Mouse (Mus musculus) cerebellum, adult 9-11 months (tissue): Measurements from ENCODE around the gene Mtch1.
A peak's percentile ranks its signal among the peaks of the same experiment; 100 is the strongest.

ENCODE experiments used
- DNase-seq: peaks from one replicate; pipeline ENCODE4 v3.0.0; 2022

Mtch1 gene

DNA sequence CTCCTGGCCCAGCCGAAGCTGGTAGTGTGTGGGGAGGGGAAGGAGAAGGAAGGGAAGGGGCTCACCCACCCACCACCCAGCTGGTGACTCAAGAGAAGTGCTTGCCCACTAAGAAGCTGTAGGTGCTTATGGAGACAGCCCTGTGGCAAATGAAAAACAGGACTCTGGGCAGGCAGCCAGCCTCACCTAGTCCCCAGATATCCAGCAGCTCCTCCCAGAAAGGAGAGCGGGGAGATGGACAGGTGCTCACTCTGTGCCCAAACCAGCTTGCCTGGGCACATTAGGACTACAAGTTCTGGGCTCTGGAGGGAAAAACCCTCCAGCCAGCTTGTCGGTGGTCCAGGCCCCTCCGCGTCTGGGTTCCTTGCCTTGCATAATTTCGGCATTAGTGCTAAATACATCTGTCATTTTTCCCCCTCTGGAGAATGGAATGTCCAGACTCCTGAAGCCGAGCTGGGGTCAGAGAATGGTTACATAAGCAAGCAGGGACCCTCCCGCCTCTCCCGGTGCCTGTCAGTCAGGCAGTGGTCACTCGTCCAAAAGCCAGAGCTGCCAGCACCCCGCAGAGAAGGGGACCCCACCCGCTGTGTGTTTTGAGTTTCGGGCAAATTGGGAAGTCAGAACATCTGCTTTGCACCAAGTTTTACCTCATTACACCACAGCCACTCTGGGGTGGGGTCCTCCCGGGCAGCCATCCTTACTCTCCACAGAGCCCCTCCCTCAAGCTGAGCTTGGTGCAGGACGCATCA, 42.5 kb downstream of the Mtch1 start:
- DNase-seq = peak; percentile 44

DNA sequence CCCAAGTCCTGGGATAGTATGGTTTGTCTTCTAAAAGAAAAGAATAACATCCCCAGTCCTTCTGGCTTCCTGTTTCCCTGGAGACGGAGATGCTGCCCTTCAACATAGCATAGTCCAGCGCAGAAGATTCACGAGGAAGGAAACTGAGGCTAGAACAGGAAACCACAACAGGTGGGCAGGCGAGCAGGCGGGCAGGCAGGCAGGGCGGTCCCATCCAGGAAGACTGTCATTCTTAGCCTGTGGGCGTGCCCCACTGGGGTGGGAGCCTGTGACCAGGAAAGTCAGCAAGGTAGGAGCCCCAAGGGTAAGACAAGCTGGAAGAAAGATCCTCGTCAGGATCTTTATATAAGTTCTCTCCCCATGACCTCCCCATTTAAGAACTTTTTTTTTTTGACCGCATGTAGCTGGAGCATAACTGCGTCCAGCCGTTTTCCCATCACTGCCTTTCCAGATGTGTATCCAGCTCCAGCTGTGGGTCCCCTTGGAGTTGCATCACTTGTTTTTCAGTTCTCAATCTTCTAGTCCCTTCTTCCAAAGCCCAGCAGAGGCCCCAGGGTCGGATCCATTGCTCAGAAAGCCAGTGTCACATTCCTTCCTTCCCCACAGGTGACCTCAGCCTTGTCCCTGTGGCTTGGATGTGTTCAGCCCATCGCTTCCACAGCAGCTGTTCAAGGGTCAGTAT, 43.2 kb downstream of the Mtch1 start:
- no peak for DNase-seq

DNA sequence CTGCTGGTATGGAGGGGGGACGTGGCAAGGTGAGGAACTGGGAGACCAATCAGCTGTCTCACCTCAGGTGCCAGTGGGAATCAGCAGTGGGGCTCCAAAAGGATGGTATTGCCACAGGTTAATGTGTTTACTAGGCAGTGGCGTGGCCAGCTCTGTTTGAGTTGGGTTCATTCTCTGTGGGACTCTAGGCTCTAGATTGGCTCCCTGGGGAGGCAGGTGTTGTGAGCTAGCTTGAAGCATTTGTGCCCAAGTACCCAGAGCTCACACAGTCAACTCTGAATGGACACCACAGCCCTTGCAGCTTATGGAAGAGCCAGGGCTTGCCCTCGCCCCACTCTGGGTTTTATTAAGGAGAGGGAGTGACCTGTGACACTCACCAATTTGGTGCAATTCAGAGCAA, 43.9 kb downstream of the Mtch1 start:
- DNase-seq = no peak

DNA sequence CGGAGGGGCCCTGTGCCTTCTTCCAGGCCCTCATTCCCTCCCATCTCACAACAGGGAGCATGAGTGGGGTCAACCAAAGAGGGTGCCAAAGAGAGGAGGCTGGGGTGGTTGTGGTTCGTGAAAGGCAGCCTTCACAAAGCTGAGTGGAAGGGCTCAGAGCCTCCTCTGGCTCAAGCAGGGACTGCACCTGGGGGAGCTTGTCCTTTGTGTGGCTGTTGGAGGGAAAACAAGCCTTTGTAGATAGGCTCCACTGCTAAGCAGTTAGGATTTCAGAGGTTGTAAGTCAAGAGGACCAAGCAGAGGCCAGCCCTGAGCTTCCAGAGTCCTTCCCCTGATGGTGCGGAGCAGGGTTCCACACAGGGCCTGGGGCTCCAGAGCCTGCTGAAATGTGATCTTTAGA, 44.6 kb downstream of the Mtch1 start:
- DNase-seq = no peak

DNA sequence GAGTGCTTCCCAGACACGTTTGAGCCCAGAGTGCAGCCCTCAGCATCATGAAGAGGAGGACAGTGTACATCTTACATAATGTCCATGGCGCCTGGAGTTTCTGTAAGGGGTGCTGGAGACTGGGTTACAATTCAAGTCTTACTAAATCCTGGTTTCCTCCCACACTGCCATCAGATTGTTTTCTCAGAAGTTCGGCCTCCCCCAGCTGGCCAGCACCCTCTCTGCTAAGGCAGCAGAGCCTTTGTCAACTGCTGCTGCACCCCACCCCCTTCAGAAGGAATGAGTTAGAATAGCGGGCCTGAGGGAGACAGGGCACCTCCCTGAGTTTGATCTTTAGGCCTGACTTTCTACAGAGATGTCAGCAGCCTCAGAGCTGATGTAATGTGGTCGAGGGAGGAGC, 45.6 kb downstream of the Mtch1 start:
- no peak for DNase-seq

DNA sequence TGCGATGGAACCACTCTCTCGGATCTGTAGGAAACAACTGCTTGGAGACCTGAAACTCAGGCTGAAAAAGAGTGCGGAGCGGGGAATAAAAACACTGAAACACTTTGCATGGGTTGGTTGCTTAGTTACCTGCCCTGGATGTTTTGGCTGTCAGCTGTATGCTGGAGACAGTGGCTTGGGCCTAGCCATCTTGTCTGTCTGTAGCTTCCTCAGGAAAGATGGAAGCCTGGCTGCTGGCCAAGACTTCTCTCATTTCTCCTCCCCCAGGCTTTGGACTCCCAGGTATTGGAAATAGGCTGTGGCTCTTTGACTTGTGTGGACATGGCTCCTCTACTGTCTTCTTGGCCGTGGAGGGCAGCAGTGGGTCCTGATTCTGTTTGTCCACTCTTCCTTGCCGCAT, 46.3 kb downstream of the Mtch1 start:
- DNase-seq = no peak

DNA sequence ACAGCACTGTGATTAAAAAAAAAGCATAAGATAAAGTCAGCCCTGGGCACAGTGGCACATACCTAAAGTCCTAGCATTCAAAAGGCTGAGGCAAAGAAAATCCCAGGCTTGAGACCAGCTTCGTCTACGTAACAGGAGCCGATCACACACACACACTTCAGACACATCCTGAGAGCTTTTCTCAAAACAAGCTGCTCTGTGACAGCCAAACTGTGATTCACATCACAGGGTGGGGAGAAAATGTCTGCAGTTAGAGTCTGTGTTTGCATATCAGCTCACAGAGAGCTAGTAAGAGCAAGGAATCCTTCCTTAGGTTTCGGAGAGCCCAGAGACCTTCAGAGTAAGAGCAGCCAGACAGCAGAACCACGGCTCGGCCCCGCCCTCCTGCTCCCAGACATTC, 46.8 kb downstream of the Mtch1 start:
- no peak for DNase-seq

DNA sequence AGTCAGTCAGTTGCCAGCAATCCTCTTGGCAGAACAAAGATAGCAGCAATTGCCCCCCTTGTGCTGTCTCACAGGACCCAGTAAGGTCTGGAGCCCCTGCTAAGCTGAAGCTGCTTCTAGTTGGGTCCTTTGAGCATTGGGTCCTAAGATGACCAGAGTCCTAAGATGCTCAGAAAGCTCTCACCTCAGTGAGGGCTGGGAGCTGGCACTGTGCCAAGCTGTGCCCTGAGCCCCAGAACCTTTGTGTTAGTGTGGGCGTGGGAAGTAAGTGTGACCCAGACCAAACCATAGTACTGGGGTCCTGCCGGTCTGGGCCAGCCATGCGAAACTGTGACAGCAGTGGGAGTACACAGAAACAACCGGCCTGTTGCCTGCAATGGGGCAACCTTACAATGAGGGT, 48.5 kb downstream of the Mtch1 start:
- DNase-seq = no peak

DNA sequence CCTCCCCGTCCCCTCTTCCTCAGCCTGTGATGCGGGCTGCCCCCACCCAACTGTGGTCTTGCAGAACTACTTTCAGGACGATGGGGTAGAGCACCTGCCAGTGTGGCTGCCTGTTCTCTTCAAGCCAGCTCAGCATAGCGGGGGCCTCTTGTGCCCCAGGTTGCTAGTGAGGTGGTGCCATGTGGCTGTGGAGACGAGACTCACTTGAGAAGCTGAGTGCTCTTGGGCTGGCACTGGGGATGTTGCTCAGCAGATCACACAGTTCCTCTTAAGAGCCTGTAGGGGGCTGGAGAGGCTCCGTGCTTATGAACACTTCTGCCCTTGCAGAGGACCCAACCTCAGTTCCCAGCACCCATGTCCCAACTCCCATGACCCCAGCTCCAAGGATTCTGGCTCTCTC, 49.9 kb downstream of the Mtch1 start:
- no peak for DNase-seq

DNA sequence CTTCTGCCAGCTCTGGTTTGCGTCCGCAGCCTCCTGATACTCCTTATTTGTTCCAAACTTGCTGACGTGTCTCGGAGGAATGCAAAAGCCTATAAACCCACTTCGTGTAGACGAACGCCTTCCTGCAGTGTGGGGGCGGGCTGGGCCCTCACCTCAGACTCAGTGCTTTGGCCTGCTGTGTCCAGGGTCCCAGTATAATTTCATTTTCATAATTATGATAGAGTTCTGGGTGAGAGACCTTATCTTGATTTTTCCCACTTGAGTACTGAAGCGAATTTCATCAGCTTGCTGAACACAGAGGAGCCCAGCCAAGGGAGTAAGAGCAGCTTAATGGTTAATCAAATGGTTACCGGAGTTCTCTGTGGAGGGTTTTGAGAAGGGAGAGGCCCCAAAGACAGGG, 50.4 kb downstream of the Mtch1 start:
- DNase-seq = no peak

DNA sequence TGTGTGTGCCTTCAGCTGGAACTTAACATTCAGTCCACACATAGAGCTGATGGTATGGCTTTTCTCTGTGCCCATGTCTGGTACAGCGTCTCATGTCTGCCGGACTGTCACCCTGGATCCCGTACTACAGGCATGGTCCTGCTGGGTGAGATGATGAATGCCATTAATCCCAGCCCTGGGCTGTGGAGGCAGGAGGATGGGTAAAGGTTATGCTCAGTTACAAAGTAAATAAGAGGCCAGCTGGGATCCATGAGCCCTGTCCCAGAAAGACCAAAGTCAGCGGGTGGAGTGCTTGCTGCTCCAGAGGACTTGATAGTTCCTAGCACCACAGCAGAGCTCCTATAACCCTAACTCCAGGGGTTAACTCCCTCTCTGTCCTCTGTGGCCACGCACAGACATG, 51.9 kb downstream of the Mtch1 start:
- DNase-seq = no peak

DNA sequence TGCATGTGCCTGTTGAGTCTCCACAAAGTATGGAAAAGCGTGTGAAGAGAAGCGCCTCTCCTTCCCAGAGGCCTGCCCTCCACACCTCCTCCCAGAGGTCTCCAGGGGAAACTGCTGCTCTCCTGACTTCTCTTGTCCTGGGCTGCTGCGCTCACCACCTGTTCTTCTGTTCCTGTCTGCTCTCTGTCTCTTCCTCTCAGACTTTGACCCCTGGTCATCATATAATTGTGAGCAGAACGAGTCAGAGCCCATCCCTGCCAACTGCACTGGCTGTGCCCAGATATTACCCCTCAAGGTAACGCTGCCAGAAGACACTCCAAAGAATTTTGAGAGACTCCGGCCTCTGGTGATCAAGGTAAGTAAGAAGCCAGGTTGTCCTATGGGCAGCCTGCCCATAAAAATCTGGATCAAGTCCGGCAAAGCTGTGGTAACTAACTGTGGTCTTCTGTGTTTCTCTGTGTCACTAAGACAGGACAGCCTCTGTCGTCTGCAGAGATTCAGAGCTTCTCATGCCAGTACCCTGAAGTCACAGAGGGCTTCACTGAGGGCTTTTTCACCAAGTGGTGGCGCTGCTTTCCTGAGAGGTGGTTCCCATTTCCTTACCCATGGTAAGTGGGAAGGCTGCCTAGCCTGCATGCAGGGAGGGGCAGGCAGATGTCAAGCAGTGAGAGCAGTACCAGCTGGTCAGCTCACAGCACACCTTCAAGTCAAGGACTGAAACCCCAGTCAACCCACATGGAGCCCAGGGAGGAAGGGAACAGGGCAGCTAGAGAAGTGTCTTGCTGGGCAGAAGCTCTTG, 53.7 kb downstream of the Mtch1 start:
- no peak for DNase-seq

DNA sequence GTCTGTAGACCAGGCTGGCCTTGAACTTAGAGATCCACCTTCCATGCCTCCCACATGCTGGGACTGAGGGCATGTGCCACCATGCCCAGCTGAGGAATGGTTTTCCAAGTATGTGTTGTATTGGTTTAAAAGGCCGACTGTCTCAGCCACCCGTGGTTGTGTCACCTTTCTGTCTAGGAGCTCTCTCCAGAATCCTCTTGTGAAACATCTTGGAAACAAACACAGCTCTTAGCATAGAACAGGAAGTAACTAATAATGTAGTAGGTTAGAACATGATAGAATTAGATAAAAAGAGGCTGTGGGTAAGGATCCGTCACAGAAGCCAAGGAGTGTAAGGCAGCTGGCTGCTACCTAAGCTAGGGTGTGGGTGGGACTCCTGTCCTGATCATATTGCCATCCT, 54.7 kb downstream of the Mtch1 start:
- DNase-seq = no peak

DNA sequence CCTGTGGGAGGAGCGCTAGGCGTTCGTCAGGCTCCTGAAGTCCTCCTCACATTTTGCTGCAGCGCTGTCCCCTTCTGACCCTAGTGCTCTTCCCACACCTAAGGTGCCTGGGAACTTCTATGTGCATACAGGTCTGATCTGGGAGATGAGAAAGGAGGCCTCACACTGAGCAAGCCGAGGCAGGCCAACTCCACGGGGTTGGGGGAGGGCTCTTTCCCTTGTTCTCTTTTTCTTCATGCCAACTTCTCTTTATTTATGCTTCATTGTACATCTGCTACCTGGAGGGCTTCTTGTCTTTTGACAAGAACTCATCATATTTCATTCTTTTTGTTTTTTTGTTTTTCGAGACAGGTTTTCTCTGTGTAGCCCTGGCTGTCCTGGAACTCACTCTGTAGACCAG, 55.9 kb downstream of the Mtch1 start:
- no peak for DNase-seq

DNA sequence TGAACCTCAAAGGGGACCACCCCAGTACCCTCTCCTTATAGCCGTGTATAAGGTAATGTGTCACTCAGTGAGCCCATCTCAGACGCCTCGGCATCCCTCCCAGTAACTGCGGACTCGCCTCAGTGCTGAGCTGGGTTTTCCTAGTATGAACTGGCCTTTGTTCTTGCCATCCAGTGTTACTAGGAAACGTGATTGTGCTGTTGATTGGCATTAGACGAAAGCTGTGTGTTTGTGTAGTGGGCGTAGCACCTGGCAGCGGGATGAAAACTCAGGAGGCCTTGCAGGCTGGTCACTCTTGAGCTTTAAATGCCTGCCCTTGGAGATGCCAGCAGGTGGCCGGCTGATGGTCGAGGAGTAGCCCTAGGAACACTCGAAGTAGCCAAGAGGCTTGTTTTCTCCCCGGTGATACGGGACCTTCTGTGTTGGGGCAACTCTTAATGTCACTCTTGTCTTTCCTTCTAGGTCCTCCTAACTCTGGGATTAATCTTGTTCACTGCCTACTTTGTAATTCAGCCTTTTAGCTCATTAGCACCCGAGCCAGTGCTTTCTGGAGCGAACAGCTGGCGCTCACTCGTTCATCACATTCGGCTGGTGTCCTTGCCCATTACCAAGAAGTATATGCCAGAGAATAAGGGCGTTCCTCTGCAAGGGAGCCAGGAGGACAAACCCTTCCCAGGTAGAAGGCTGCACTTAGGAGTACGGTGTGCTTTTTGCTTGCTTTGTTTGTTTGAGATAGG, 65.3 kb downstream of the Mtch1 start:
- DNase-seq = no peak
